27 mouse cellular contexts compared by ENCODE assay signal in genomic region chr10:69726265-69726664, GRCm38 (mm10).
DNase-seq lines count a peak whose midpoint lies in the region; ATAC-seq lines count a peak whose summit lies in the region.
"Had no signal": no experiment of that assay in that cellular context is flagged by ENCODE, and none has a peak within 500 bp of the region (broad histone marks: within the 10 kb centered on the region; RNA-seq: fewer than 3 reads in every experiment).

No protein-coding gene starts in this region.

- H3K4me2 ChIP-seq in hindbrain, embryonic 15.5 days = no peak overlapping the region
- no peak overlapping the region for H3K4me2 ChIP-seq in hindbrain, embryonic 11.5 days (replicated peaks; ENCODE audit: low read depth, low read length)
- H3K4me2 ChIP-seq in neural tube, embryonic 13.5 days = no peak overlapping the region
- no peak overlapping the region for H3K4me2 ChIP-seq in neural tube, embryonic 15.5 days
- H3K4me2 ChIP-seq: forebrain, embryonic 13.5 days; heart, embryonic 13.5 days had no signal

- no peaks in the 10 kb centered on the region for H3K9me3 ChIP-seq in hindbrain, embryonic 15.5 days
- no peaks in the 10 kb centered on the region for H3K9me3 ChIP-seq in hindbrain, embryonic 11.5 days (ENCODE audit: control insufficient read depth, low read length)
- no peaks in the 10 kb centered on the region for H3K9me3 ChIP-seq in neural tube, embryonic 13.5 days
- no peaks in the 10 kb centered on the region for H3K9me3 ChIP-seq in neural tube, embryonic 15.5 days (replicated peaks)
- H3K9me3 ChIP-seq: forebrain, embryonic 10.5 days; forebrain, embryonic 13.5 days; heart, embryonic 10.5 days; heart, embryonic 13.5 days had no signal

- 76% methylated on average over 2 of the region's 2 CpGs for WGBS in hindbrain, embryonic 15.5 days
- 95% methylated on average over 2 of the region's 2 CpGs for WGBS in hindbrain, embryonic 11.5 days
- WGBS in neural tube, embryonic 13.5 days = 78% methylated on average over 2 of the region's 2 CpGs
- WGBS in neural tube, embryonic 15.5 days = 57% methylated on average over 2 of the region's 2 CpGs

- H3K4me1 ChIP-seq in hindbrain, embryonic 15.5 days (replicated peaks) = peaks cover 62% of the 10 kb centered on the region
- H3K4me1 ChIP-seq in hindbrain, embryonic 11.5 days (replicated peaks; ENCODE audit: control insufficient read depth, insufficient read depth, low read length) = peaks cover 2% of the 10 kb centered on the region; the same call in 1 of the 2 replicates
- peaks cover 88% of the 10 kb centered on the region for H3K4me1 ChIP-seq in neural tube, embryonic 13.5 days (replicated peaks)
- peaks cover 69% of the 10 kb centered on the region for H3K4me1 ChIP-seq in neural tube, embryonic 15.5 days
- H3K4me1 ChIP-seq: heart, embryonic 10.5 days had no signal

- no peak for ATAC-seq in hindbrain, embryonic 15.5 days (ENCODE audit: low FRiP score, low read depth)
- ATAC-seq in hindbrain, embryonic 11.5 days (ENCODE audit: low FRiP score) = no peak
- ATAC-seq in neural tube, embryonic 13.5 days (ENCODE audit: low read depth) = no peak
- no peak for ATAC-seq in neural tube, embryonic 15.5 days (ENCODE audit: low FRiP score)
- ATAC-seq: activated CD4-positive, CD25-positive, alpha-beta regulatory T cell, adult 4 months; CD4-positive, CD25-positive, alpha-beta regulatory T cell, adult 4 months; forebrain, embryonic 13.5 days; forebrain, embryonic 16.5 days; hindbrain, embryonic 16.5 days; inflammation-experienced regulatory T-cells, adult 6 months; intestine, embryonic 16.5 days had no signal

- H3K9ac ChIP-seq in hindbrain, embryonic 15.5 days = no peak overlapping the region
- no peak overlapping the region for H3K9ac ChIP-seq in hindbrain, embryonic 11.5 days (ENCODE audit: low read depth, low read length)
- H3K9ac ChIP-seq in neural tube, embryonic 13.5 days = no peak overlapping the region
- no peak overlapping the region for H3K9ac ChIP-seq in neural tube, embryonic 15.5 days (replicated peaks)
- H3K9ac ChIP-seq: forebrain, embryonic 13.5 days; heart, embryonic 13.5 days had no signal

- H3K36me3 ChIP-seq in hindbrain, embryonic 15.5 days = no peaks in the 10 kb centered on the region
- no peaks in the 10 kb centered on the region for H3K36me3 ChIP-seq in hindbrain, embryonic 11.5 days (ENCODE audit: control insufficient read depth, insufficient read depth, low read length)
- no peaks in the 10 kb centered on the region for H3K36me3 ChIP-seq in neural tube, embryonic 13.5 days
- H3K36me3 ChIP-seq in neural tube, embryonic 15.5 days = no peaks in the 10 kb centered on the region
- H3K36me3 ChIP-seq: forebrain, embryonic 10.5 days; heart, embryonic 10.5 days; heart, embryonic 13.5 days had no signal

- no peak overlapping the region for H3K4me3 ChIP-seq in hindbrain, embryonic 15.5 days
- H3K4me3 ChIP-seq in hindbrain, embryonic 11.5 days (ENCODE audit: low read depth, low read length) = no peak overlapping the region
- no peak overlapping the region for H3K4me3 ChIP-seq in neural tube, embryonic 13.5 days
- H3K4me3 ChIP-seq in neural tube, embryonic 15.5 days (replicated peaks) = no peak overlapping the region
- H3K4me3 ChIP-seq: forebrain, embryonic 10.5 days; forebrain, embryonic 13.5 days; heart, adult 2 months; heart, embryonic 10.5 days; heart, embryonic 13.5 days had no signal

- H3K27ac ChIP-seq in hindbrain, embryonic 15.5 days (replicated peaks) = 0 out of 2 replicates have a peak overlapping the region, but pooled peaks have one; percentile 25
- no peak overlapping the region for H3K27ac ChIP-seq in hindbrain, embryonic 11.5 days (ENCODE audit: low read depth, low read length)
- H3K27ac ChIP-seq in neural tube, embryonic 13.5 days (replicated peaks) = 0 out of 2 replicates have a peak overlapping the region, but pooled peaks have one; percentile 38
- H3K27ac ChIP-seq in neural tube, embryonic 15.5 days (replicated peaks) = 0 out of 2 replicates have a peak overlapping the region, but pooled peaks have one; percentile 13
- H3K27ac ChIP-seq: forebrain, embryonic 10.5 days; forebrain, embryonic 13.5 days; heart, adult 2 months; heart, embryonic 10.5 days; heart, embryonic 13.5 days had no signal

- H3K27me3 ChIP-seq in hindbrain, embryonic 15.5 days = no peaks in the 10 kb centered on the region
- no peaks in the 10 kb centered on the region for H3K27me3 ChIP-seq in hindbrain, embryonic 11.5 days (ENCODE audit: control insufficient read depth, insufficient read depth, low read length)
- H3K27me3 ChIP-seq in neural tube, embryonic 13.5 days = no peaks in the 10 kb centered on the region
- H3K27me3 ChIP-seq in neural tube, embryonic 15.5 days (replicated peaks) = no peaks in the 10 kb centered on the region
- H3K27me3 ChIP-seq: heart, embryonic 13.5 days had no signal

- DNase-seq in cerebellum, adult 9-10 months = peak; percentile 77
- no peak for DNase-seq in cerebellum, postnatal 25 days
- DNase-seq in hindbrain, embryonic 11.5 days (ENCODE audit: low spot score) = no peak
- no peak for DNase-seq in neural tube, embryonic 10.5 days (ENCODE audit: extremely low spot score, low spot score)
- DNase-seq in right cerebral cortex, postnatal 4 days = no peak
- DNase-seq: adrenal gland, adult 8-10 months; adrenal gland, postnatal 25 days; cerebellum, adult 11 months; cerebellum, postnatal 36 days; gastrocnemius, postnatal 10 days; gastrocnemius, postnatal 36 days; heart, adult 2 months; heart, postnatal 14 days; heart, postnatal 4 days had no signal
